Mouse (Mus musculus) liver, embryonic 14 days (tissue): ENCODE results near the gene Ammecr1. TPM values are rescaled to one million over a fixed set of nuclear protein-coding genes. Genes with fewer than 3 reads are reported as not detected.

Experiments used
- polyA plus RNA-seq: library from polyadenylated mRNA; depleted of rRNA; stranded (reverse); fragments of >200 nt; gene quantifications from 2 replicates; pipeline ENCODE4 v1.2.3, GENCODE M21; 2012; rRNA removed

Ammecr1 gene
- 4.4 and 6.2 TPM in 2 replicates for polyA plus RNA-seq

DNA sequence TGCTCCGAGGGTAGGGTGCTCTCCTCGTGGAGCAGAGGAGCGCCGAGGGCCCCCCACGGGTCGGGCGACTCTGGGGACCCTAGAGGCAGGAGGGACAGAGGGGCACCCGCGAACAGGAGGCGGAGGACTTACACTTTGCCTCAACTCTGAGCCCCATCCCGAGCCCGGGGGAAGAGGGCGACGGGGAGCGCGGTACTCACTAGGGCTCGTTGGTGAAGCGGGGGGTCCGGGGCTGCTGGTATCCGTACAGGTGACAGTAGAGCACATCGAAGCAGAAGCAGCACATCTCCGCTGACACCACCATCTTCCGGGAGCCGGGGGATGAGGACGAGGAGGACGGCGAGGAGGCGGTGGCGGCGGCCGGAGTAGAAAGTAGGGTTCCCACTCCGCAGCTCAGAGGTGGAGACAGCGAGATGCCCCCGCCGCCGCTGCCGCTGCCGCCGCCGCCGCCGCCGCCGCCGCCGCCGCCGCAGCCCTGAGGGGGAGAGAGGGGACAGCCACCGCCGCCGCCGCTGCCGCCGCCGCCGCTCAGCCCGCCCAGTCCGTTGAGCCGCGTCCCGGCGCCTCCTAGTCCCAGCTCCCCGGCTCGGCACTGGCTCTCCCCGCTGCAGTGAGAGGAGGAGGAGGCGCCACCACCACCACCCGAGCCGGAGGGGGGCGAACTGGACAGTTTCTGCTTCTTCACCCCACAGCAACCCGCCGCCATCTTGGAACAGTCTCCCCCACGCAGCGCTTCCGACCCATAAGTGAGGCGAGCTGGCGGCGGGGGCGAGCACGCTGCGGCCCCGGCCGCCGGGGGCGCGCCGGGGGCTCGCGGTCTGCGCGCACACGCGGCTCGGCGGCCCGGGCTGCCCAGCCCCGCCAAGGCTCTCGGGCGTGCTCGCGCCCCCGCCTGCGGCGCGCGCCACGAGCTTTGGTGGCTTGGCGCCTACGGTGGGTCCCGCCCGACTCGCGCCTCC is at the start of gene Ammecr1:
Ammecr1 (minus strand) TSS at position 721 of the 959 bp plus-strand sequence.

Other genes starting within 250 kb of the Ammecr1 start
- gene Rtl9, start 132.9 kb upstream of the Ammecr1 start, polyA plus RNA-seq: 0.01 TPM in 2 replicates